Mouse (Mus musculus) olfactory bulb, adult 2 months (tissue): ENCODE data around the gene Gm826.

Experiments
- CTCF ChIP-seq: fragments of 200-500 bp; IDR thresholded peaks from 2 replicates; pipeline ENCODE4 v1.5.1; 2012; ENCODE audit warnings: low read depth, mild to moderate bottlenecking, low read length, moderate library complexity; ENCODE audit not compliant: insufficient read depth
- POLR2A ChIP-seq: fragments of 200-500 bp; IDR thresholded peaks from 2 replicates; pipeline ENCODE4 v1.6.1; 2012; ENCODE audit warnings: mild to moderate bottlenecking, low read depth, low read length, moderate library complexity; ENCODE audit not compliant: insufficient read depth

- TF ChIP-seq CTCF = no peak
- TF ChIP-seq POLR2A = no peak
Observed at GRCm38 (mm10) chr2:160378271-160378670, 44.3 kb upstream of the Gm826 start.
